Mouse (Mus musculus) neural tube, embryonic 14.5 days (tissue): ENCODE measurements around the gene Tnni3. TPM values are rescaled to one million over a fixed set of nuclear protein-coding genes. Genes with fewer than 3 reads are reported as not detected.

Source experiments
- ATAC-seq: fragments of 200-750 bp; cut with Nextera tagmentation; 2 replicates; pipeline ENCODE4 v1.8.0; 2017; ENCODE audit warnings: low read depth, mild to moderate bottlenecking, moderate TSS enrichment, moderate library complexity
- H3K27ac ChIP-seq: fragments of 300-500 bp; sonication (generic); 2 replicates; pipeline ENCODE4 v1.5.1; 2014; ENCODE audit warnings: low read depth, mild to moderate bottlenecking, control low read depth, low read length, moderate library complexity, mixed read lengths
- H3K27me3 ChIP-seq: fragments of 300-500 bp; sonication (generic); 2 replicates; pipeline ENCODE4 v1.6.1; 2014; ENCODE audit warnings: low read length; ENCODE audit not compliant: control insufficient read depth, insufficient read depth
- H3K36me3 ChIP-seq: fragments of 300-500 bp; sonication (generic); 2 replicates; pipeline ENCODE4 v1.6.1; 2014; ENCODE audit warnings: low read length, mixed read lengths; ENCODE audit not compliant: control insufficient read depth, insufficient read depth
- H3K4me1 ChIP-seq: fragments of 300-500 bp; sonication (generic); 2 replicates; pipeline ENCODE4 v1.6.1; 2014; ENCODE audit warnings: low read length; ENCODE audit not compliant: control insufficient read depth, insufficient read depth
- H3K4me2 ChIP-seq: fragments of 300-500 bp; sonication (generic); 2 replicates; pipeline ENCODE4 v1.6.1; 2014; ENCODE audit warnings: mild to moderate bottlenecking, low read depth, low read length, control low read depth
- H3K4me3 ChIP-seq: fragments of 300-500 bp; sonication (generic); 2 replicates; pipeline ENCODE4 v1.5.1; 2014; ENCODE audit warnings: low read depth, low read length, control low read depth, mixed read lengths
- H3K9ac ChIP-seq: fragments of 300-500 bp; sonication (generic); replicated peaks from 2 replicates; pipeline ENCODE4 v1.6.1; 2014; ENCODE audit warnings: low read depth, mild to moderate bottlenecking, control low read depth, low read length, mixed read lengths
- H3K9me3 ChIP-seq: fragments of 300-500 bp; sonication (generic); 2 replicates; pipeline ENCODE4 v1.6.1; 2016; ENCODE audit warnings: low read length; ENCODE audit not compliant: control insufficient read depth
- WGBS: fragments of 180-500 bp; shearing (Covaris S2); extraction: QIAGEN DNeasy Blood & Tissue Kit; methylation state at CpG from one replicate; pipeline ENCODE4 v1.1.7; 2014; 5-methylcytosine and 5-hydroxymethylcytosine counted together
- polyA plus RNA-seq: library from polyadenylated mRNA; unstranded; fragments of >200 nt; fragmentation: Nextera tagmentation; extraction: Ambion mirVana; gene quantifications from 2 replicates; pipeline ENCODE4 v1.2.1, GENCODE M21; 2014

The Tnni3 gene
- polyA plus RNA-seq, 1 experiment from 2014 or later, result 0.84 TPM

DNA sequence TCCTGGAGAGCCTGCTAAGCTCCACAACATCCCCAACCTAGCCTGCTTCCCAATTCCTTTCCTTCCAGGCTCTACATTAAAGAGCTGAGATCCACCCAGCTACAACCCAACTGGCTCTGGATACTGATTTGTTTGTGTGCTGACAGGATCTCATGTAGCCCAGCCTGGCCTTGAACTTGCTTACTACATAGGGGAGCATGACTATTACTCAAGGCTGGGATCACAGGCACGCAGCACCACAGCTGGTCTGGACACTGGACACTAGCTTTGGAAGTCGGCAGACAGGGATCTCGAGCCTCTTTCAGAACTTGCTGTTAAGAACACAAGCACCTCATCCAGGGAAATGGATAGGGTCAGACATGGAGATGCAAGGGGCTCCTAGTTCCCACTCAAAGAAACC, 27.6 kb downstream of the Tnni3 start:
- H3K27ac ChIP-seq, result no peak overlapping the region
- ATAC-seq, result no peak
- peaks cover 28% of the 10 kb centered on the region for H3K4me1 ChIP-seq
- H3K4me2 ChIP-seq, result no peak overlapping the region
- H3K9ac ChIP-seq, result no peak overlapping the region
- peaks cover 12% of the 10 kb centered on the region; the same call in 1 of the 2 replicates for H3K36me3 ChIP-seq
- H3K27me3 ChIP-seq, result no peaks in the 10 kb centered on the region
- no peaks in the 10 kb centered on the region for H3K9me3 ChIP-seq
- WGBS, result 99% methylated on average over 3 of the region's 3 CpGs
- no peak overlapping the region for H3K4me3 ChIP-seq

DNA sequence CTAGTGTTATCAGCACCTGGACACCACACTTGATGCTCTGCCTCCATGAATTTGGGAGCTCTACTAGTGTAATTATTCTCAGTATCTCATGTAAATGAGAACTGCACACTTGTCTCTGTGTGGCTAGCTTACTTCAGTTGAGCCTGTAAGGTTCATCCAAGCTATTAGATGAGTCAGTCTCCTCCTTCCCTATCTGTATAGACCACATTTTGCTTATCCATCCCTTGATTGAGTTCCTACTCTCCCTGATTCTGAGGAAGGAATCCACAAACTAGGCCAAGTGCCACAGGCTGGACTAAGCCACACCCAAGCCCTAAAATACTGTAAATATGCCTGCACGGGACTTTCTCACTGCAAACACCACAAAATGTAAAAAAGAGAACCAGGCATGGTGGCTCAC, 30.0 kb downstream of the Tnni3 start:
- H3K36me3 ChIP-seq, result peaks cover 19% of the 10 kb centered on the region; the same call in 1 of the 2 replicates
- no peak overlapping the region for H3K9ac ChIP-seq
- WGBS, result 96% methylated on average over 1 of the region's 1 CpGs
- no peak for ATAC-seq
- peaks cover 15% of the 10 kb centered on the region for H3K4me1 ChIP-seq
- no peak overlapping the region for H3K4me3 ChIP-seq
- H3K9me3 ChIP-seq, result no peaks in the 10 kb centered on the region
- no peak overlapping the region for H3K27ac ChIP-seq
- H3K4me2 ChIP-seq, result no peak overlapping the region
- H3K27me3 ChIP-seq, result no peaks in the 10 kb centered on the region

DNA sequence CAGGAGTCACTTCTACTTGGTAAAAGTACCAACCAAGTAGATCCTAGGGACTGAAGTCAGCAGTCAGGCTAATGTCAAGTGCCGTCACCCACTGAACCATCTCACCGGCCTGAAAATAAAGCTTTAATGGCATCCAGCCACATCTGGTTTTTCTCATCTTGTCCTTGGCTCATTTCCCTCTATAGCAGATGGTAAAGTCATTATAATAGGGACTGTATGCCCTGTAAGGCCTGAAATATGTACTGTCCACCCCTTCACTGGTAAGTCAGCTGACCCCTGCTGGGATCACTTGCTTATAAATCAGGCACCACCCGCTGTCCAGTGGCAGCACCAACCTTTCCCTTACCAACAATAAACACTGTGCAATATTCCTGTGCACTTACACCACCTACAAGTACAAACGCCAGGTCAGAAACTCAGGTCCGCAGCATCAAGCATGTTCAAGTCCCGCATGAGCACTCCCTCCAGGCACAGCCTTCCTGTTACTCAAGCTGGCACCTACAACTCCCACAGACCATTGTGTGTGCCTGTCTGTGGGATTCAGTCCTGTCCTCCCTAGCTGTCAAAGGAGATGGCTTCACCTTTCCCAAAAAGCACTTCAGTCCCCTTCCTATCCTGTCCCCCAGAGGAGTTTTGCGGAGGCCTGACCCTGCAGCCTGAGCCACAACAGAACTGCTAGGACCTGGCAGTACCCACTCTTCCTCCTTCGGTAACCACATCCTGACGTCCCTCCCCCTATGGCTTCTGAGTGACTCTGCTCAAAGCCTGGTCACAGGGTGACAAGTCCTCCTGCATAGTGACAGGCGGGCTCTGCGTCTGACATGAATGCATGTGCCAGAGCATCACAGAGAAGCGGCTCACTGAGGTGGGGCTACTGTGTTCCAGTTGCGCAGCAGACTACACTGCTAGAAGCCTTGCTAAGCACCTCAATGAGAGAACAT, 31.5 kb downstream of the Tnni3 start:
- WGBS, result 82% methylated on average over 13 of the region's 13 CpGs
- H3K27ac ChIP-seq, result no peak overlapping the region
- H3K9ac ChIP-seq, result no peak overlapping the region
- H3K4me2 ChIP-seq, result no peak overlapping the region
- peaks cover 20% of the 10 kb centered on the region; the same call in 1 of the 2 replicates for H3K36me3 ChIP-seq
- peaks cover 2% of the 10 kb centered on the region; the same call in 1 of the 2 replicates for H3K4me1 ChIP-seq
- H3K4me3 ChIP-seq, result no peak overlapping the region
- ATAC-seq, result no peak
- no peaks in the 10 kb centered on the region for H3K9me3 ChIP-seq
- H3K27me3 ChIP-seq, result no peaks in the 10 kb centered on the region

DNA sequence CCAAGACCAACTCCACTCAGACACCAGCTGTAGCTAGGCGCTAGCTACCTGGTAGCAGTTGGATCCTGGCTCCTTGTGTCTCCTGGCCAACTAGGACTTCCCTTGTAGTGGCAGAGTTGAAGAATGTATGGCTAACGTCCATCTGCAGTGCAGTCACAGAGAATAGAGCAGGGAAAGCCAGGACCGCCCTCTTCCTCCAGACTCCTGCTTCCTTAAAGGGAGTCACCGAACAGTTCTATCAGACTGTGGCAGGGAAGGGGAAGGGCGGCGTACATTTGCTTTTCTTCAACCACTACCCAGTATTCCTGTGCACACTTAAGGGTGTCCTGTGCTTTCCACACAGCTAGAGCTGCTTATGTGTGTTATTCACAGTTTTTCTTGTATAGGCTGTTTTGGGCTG, 32.7 kb downstream of the Tnni3 start:
- Histone ChIP-seq H3K9ac (no peak overlapping the region), H3K4me2 (no peak overlapping the region), H3K27ac (no peak overlapping the region), H3K4me1 (no peaks in the 10 kb centered on the region), H3K36me3 (peaks cover 19% of the 10 kb centered on the region; the same call in 1 of the 2 replicates), H3K9me3 (no peaks in the 10 kb centered on the region), H3K4me3 (no peak overlapping the region), H3K27me3 (no peaks in the 10 kb centered on the region)
- ATAC-seq, result no peak
- WGBS, result 88% methylated on average over 6 of the region's 6 CpGs

DNA sequence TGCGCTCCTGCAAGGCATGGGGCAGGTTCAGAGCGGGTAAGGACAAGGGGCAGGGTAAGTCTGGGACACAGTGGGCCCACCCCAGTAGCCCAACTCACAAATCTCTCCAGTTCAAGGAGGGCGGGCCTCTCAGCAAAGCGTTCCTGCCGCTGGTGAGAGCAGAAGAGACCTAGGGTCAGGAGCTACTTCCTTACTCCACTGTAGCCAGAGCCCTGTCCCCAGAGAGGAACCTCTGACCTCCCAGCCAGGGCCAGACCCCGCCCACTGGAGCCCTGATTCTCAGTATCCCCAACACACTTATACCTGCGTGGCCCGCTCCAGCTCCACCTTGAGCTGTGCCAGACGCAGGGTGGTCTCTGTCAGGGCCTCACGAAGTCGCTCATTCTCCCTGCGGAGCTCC, 41.7 kb downstream of the Tnni3 start:
- Histone ChIP-seq H3K4me1 (peaks cover 5% of the 10 kb centered on the region; the same call in 1 of the 2 replicates), H3K27me3 (no peaks in the 10 kb centered on the region), H3K9me3 (no peaks in the 10 kb centered on the region), H3K27ac (no peak overlapping the region), H3K36me3 (peaks cover 36% of the 10 kb centered on the region), H3K9ac (no peak overlapping the region), H3K4me2 (no peak overlapping the region), H3K4me3 (no peak overlapping the region)
- 90% methylated on average over 12 of the region's 12 CpGs for WGBS
- ATAC-seq, result no peak

DNA sequence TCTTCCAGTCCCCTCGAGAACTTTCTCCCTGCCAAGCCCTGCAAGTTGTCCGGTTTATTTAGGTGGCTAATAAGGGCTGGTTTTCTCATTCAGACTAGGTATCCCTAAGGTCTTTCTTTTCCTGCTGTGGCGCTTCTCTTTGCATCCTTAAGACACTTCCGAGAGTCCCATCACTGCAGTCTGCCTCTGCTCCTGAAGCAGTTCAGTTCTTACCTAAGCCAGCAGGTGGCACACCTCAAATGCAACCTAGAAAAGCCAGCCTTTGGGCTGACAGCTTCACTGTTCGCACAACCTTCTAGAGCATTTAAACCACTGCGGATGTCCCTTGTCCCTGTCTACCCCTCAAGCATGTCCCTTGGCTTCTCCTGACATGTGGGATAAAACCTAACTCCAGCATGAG, 44.4 kb downstream of the Tnni3 start:
- H3K9ac ChIP-seq, result no peak overlapping the region
- 35% methylated on average over 6 of the region's 6 CpGs for WGBS

DNA sequence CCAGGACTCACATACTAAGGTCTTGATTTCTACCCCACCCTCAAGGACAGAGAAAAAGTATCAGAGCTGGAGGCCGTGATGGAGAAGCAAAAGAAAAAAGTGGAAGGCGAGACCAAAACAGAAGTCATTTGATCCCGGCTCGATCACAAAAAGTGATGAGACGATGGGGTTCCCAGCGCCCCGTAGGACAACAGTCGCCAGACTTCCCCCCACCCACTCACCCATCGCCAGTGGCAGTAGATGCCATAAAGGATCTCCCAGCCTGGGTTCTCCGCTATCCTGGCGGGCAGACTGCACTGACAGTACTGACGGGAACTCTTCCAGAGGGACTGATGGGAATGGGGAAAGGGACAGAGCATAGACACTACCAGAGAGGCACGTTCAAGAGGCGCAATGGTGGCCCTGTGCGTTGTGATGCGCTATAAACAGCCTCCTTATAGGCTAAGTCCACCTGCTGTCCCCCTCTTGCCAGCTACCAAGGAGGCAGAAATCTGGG, 45.2 kb downstream of the Tnni3 start:
- peak overlapping the region; percentile 39 for H3K4me3 ChIP-seq
- peak overlapping the region; percentile 60; the same call in 1 of the 2 replicates for H3K27ac ChIP-seq
- peak; percentile 28 for ATAC-seq
- H3K4me2 ChIP-seq, result peak overlapping the region; percentile 56
- H3K9me3 ChIP-seq, result no peaks in the 10 kb centered on the region
- H3K27me3 ChIP-seq, result 0 out of 2 replicates have a peak, but pooled peaks cover 4% of the 10 kb centered on the region
- 2% methylated on average over 16 of the region's 16 CpGs for WGBS
- H3K36me3 ChIP-seq, result peaks cover 21% of the 10 kb centered on the region
- H3K9ac ChIP-seq, result peak overlapping the region; percentile 34
- H3K4me1 ChIP-seq, result peaks cover 5% of the 10 kb centered on the region; the same call in 1 of the 2 replicates

More for the DNA sequence above, 44.4 kb downstream of the Tnni3 start:
- peaks cover 29% of the 10 kb centered on the region for H3K36me3 ChIP-seq
- H3K4me3 ChIP-seq, result no peak overlapping the region
- H3K9me3 ChIP-seq, result no peaks in the 10 kb centered on the region
- no peak overlapping the region for H3K27ac ChIP-seq
- peaks cover 5% of the 10 kb centered on the region; the same call in 1 of the 2 replicates for H3K4me1 ChIP-seq
- H3K27me3 ChIP-seq, result 0 out of 2 replicates have a peak, but pooled peaks cover 3% of the 10 kb centered on the region
- H3K4me2 ChIP-seq, result no peak overlapping the region
- ATAC-seq, result no peak

DNA sequence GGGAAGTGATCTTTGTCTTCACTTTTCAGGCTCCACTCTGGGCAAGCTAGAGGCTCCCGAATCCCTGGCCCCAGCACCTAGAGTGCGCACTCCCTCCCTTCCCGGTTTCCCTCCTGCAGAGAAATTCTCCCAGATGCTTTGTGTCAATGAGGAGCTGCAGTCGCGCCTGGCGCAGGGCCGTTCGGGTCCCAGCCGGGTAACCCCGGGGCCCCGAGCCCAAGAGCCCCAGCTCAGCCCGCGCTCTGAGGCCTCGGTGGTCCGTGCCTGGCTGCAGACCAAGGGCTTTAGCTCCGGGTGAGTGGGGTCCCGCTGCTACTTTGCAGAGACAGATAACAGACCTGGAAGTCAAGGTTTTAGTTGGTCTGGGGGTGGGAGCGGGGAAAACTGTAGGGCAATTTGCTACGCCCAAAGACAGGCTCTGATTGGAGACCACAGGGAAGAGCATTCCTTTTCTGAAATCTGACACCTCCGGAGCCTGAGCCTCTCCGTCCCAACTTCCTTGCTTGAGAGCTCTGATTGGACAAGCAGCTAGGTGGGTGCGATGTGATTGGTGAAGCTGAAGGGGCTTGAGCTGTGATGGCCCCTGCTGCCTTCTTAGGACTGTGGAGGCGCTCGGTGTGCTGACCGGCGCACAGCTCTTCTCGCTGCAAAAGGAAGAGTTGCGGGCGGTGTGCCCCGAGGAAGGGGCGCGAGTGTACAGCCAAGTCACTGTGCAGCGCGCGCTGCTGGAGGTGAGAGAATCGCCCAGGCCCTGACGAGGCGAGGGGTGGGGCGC, 45.8 kb downstream of the Tnni3 start:
- H3K9me3 ChIP-seq, result no peaks in the 10 kb centered on the region
- H3K27me3 ChIP-seq, result peaks cover 7% of the 10 kb centered on the region
- peaks cover 5% of the 10 kb centered on the region; the same call in 1 of the 2 replicates for H3K4me1 ChIP-seq
- peak overlapping the region; percentile 39 for H3K4me3 ChIP-seq
- H3K4me2 ChIP-seq, result peak overlapping the region; percentile 56
- H3K27ac ChIP-seq, result peak overlapping the region; percentile 60; the same call in 1 of the 2 replicates
- WGBS, result 0% methylated on average over 38 of the region's 39 CpGs
- peak; percentile 96 for ATAC-seq
- peaks cover 17% of the 10 kb centered on the region for H3K36me3 ChIP-seq
- peak overlapping the region; percentile 34 for H3K9ac ChIP-seq
